Mouse (Mus musculus) G1E (cell line): ENCODE measurements around the gene Elmod2.

Experiments
- CTCF ChIP-seq: IDR thresholded peaks from 2 replicates; pipeline ENCODE4 v1.5.1; 2012; ENCODE audit warnings: low read depth, low read length, inconsistent platforms, mixed read lengths
- GATA1 ChIP-seq: IDR thresholded peaks from 2 replicates; pipeline ENCODE4 v1.6.1; 2012; ENCODE audit warnings: borderline replicate concordance, low read length, inconsistent platforms, mixed read lengths
- GATA2 ChIP-seq: IDR thresholded peaks from 2 replicates; pipeline ENCODE4 v1.6.1; 2012; ENCODE audit warnings: low read depth, low read length, inconsistent platforms, borderline replicate concordance

GRCm38 (mm10) chr8:83348263-83348662, 16.0 kb upstream of the Elmod2 start, which contains the start of gene Mgat4d:
- TF ChIP-seq CTCF: no peak
- TF ChIP-seq GATA1: no peak
- TF ChIP-seq GATA2: no peak
